In genomic region chr5:9100849-9101801, GRCm38 (mm10) we compare ENCODE assay signal across 8 mouse cellular contexts. TPM values are rescaled to one million over a fixed set of nuclear protein-coding genes. Genes with fewer than 3 reads are reported as not detected.
DNase-seq lines count a peak whose midpoint lies in the region; ATAC-seq and TF ChIP-seq lines count a peak whose summit lies in the region.

No protein-coding gene starts in this region.

- DNase-seq in 416B (ENCODE audit: low read depth) (peak; percentile 45), ZHBTc4 (ENCODE audit: low read depth, low spot score) (peak; percentile 76)
- DNase-seq in cerebellum, postnatal 36 days, result peak; percentile 57 to 66
- peak; percentile 44 for DNase-seq in gastrocnemius, postnatal 25 days
- peak; percentile 77 for DNase-seq in liver, postnatal 0 days
- DNase-seq in neural tube, embryonic 11.5 days (ENCODE audit: low spot score), result peak; percentile 65
- DNase-seq in testis, postnatal 10 days (ENCODE audit: low spot score), result peak; percentile 69

- under 1% methylated on average over 75 of the region's 83 CpGs for WGBS in intestine, embryonic 15.5 days
- WGBS in liver, postnatal 0 days (ENCODE audit: insufficient replicate concordance), result 2% methylated on average over 49 of the region's 83 CpGs
- WGBS in neural tube, embryonic 11.5 days, result under 1% methylated on average over 60 of the region's 83 CpGs

- peak overlapping the region; percentile 78 for H3K4me2 ChIP-seq in intestine, embryonic 15.5 days (replicated peaks)
- peak overlapping the region; percentile 93 for H3K4me2 ChIP-seq in liver, postnatal 0 days (ENCODE audit: low read depth, low read length)
- peak overlapping the region; percentile 89 for H3K4me2 ChIP-seq in neural tube, embryonic 11.5 days (ENCODE audit: low read depth)

- TF ChIP-seq CTCF in liver, postnatal 0 days (IDR thresholded peaks at IDR 0.05; ENCODE audit: low read depth), result no peak

- peak overlapping the region; percentile 30; the same call in 1 of the 2 replicates for H3K27ac ChIP-seq in intestine, embryonic 15.5 days
- H3K27ac ChIP-seq in liver, postnatal 0 days (ENCODE audit: low read depth), result peak overlapping the region; percentile 92
- no peak overlapping the region for H3K27ac ChIP-seq in neural tube, embryonic 11.5 days (ENCODE audit: low read depth, low read length)

- H3K4me1 ChIP-seq in intestine, embryonic 15.5 days (replicated peaks), result 0 out of 2 replicates have a peak, but pooled peaks cover 4% of the 10 kb centered on the region
- H3K4me1 ChIP-seq in liver, postnatal 0 days (ENCODE audit: insufficient read depth), result peaks cover 17% of the 10 kb centered on the region
- 0 out of 2 replicates have a peak, but pooled peaks cover 5% of the 10 kb centered on the region for H3K4me1 ChIP-seq in neural tube, embryonic 11.5 days (ENCODE audit: control insufficient read depth, insufficient read depth, low read length)

- ATAC-seq in intestine, embryonic 15.5 days, result peak; percentile 88
- peak; percentile 82 for ATAC-seq in liver, postnatal 0 days
- ATAC-seq in neural tube, embryonic 11.5 days (ENCODE audit: insufficient read depth, low FRiP score, low TSS enrichment), result peak; percentile 83

- no peaks in the 10 kb centered on the region for H3K9me3 ChIP-seq in intestine, embryonic 15.5 days
- peaks cover 3% of the 10 kb centered on the region for H3K9me3 ChIP-seq in liver, postnatal 0 days (ENCODE audit: low read length)
- H3K9me3 ChIP-seq in neural tube, embryonic 11.5 days (ENCODE audit: control insufficient read depth, low read length), result no peaks in the 10 kb centered on the region

- H3K4me3 ChIP-seq in intestine, embryonic 15.5 days (replicated peaks), result peak overlapping the region; percentile 84
- H3K4me3 ChIP-seq in liver, postnatal 0 days (ENCODE audit: low read depth, low read length), result peak overlapping the region; percentile 94
- peak overlapping the region; percentile 86 for H3K4me3 ChIP-seq in neural tube, embryonic 11.5 days (ENCODE audit: low read depth, low read length)

- TF ChIP-seq EP300 in liver, postnatal 0 days (IDR thresholded peaks at IDR 0.05; ENCODE audit: low read depth), result no peak

- H3K36me3 ChIP-seq in intestine, embryonic 15.5 days, result no peaks in the 10 kb centered on the region
- H3K36me3 ChIP-seq in liver, postnatal 0 days (replicated peaks; ENCODE audit: insufficient read depth, low read length), result no peaks in the 10 kb centered on the region
- no peaks in the 10 kb centered on the region for H3K36me3 ChIP-seq in neural tube, embryonic 11.5 days (ENCODE audit: control insufficient read depth, insufficient read depth, low read length)

- no peaks in the 10 kb centered on the region for H3K27me3 ChIP-seq in intestine, embryonic 15.5 days (replicated peaks)
- H3K27me3 ChIP-seq in liver, postnatal 0 days (ENCODE audit: insufficient read depth, low read length), result peaks cover 17% of the 10 kb centered on the region; the same call in 1 of the 2 replicates
- H3K27me3 ChIP-seq in neural tube, embryonic 11.5 days (ENCODE audit: control insufficient read depth, insufficient read depth, low read length), result no peaks in the 10 kb centered on the region

- H3K9ac ChIP-seq in intestine, embryonic 15.5 days, result peak overlapping the region; percentile 65
- peak overlapping the region; percentile 91 for H3K9ac ChIP-seq in liver, postnatal 0 days (replicated peaks)
- H3K9ac ChIP-seq in neural tube, embryonic 11.5 days (ENCODE audit: low read length), result peak overlapping the region; percentile 76

RNA-seq across cellular contexts. Expression of gene Tmem243, which starts 0.7 kb away (rescaled TPM):
- total RNA-seq in gastrocnemius, postnatal 25 days (2021), result 1 to 10 TPM; 6.6 to 6.7 TPM
- polyA plus RNA-seq in intestine, embryonic 15.5 days (2015; fragmentation: Nextera tagmentation; extraction: Ambion mirVana), result 21.9 and 26.6 TPM in 2 replicates
- polyA plus RNA-seq in liver, postnatal 0 days (2015; fragmentation: Nextera tagmentation; extraction: Ambion mirVana), result 50.9 and 56.7 TPM in 2 replicates
- polyA plus RNA-seq in neural tube, embryonic 11.5 days (2014; fragmentation: Nextera tagmentation; extraction: Ambion mirVana), result 19.7 and 21.6 TPM in 2 replicates
